Mouse (Mus musculus) retina, postnatal 7 days (tissue): ENCODE measurements around the gene 1700011L22Rik.

Experiments
- DNase-seq: peaks from one replicate; pipeline ENCODE4 v3.0.0-alpha.2; 2012; ENCODE audit warnings: low read depth, low spot score

The 1700011L22Rik gene

DNA sequence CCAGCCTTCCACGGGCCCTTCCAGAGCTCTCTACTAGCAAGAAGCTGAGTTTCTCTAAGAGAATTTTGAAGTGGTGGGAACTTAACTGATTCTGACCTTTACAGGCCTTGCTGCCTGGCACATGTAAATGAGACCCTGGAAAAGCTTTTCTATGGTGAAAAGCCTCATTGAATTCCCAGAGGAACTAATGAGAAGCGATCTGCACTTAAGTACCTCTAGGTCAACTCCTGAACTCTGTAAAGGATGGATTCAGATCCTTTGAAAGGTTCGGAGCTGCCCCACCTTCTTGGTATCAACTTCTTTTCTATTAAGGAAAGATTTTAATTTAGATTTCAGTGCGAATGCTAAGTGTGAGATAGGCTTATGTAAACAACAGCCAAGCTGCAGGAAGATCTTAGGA is 72.4 kb downstream of the 1700011L22Rik start:
- DNase-seq, result no peak

DNA sequence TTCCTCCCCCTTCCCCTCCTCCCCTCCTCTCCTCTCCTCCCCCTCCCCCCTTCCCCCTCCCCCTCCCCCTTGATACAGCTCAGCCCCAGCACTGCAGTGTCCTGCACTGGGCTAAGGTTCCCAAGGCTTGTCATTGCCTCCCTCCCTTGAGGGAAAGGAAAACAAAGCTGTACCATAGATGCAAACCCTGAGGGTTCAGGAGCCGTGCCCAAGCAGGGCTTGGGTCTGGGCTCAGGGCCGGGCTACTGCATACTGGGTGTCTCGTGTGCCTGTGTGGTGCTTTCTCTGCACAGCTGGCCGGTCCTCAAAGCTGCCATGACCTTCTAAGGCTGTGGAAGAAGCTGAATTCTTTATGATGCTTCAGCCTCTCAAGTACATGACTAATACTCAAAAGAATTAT is 74.8 kb downstream of the 1700011L22Rik start:
- no peak for DNase-seq

DNA sequence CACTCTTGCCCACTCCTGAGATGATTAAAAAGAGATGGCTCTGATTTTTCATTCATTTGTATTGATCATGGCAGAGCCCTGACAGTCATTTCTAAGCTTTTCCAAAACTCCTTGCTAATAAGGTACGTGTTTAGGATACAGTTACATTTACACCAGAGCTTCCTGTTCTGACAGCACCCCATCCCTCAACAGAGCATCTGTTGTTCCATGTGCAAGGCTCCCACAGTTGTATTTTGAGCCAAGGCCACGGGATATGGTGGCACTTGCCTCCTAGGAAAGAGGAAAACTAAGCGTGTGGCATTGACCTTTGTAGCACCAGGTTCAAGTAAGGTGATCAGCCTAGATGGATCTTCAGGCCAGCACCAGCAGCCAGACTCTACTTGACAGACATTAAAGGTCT is 83.1 kb downstream of the 1700011L22Rik start:
- DNase-seq, result no peak

DNA sequence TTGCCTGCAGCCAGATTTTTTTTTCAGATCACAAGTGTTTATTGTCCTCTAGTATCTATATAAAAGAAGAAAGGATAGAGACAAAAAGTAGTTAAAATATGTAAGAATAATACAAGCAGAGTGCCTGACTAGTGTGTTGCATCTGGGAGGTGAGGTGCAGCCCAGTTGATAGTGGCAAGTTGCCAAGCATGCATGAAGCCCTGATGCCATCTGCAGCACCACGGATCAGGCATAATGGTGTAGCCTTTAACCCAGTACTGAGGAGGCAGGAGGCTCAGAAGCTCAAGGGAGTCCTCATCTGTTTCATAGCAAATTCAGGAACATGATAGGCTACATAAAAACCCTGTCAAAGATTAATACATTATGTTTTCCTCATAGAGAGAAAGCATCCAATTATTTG is 84.0 kb downstream of the 1700011L22Rik start:
- DNase-seq, result no peak

DNA sequence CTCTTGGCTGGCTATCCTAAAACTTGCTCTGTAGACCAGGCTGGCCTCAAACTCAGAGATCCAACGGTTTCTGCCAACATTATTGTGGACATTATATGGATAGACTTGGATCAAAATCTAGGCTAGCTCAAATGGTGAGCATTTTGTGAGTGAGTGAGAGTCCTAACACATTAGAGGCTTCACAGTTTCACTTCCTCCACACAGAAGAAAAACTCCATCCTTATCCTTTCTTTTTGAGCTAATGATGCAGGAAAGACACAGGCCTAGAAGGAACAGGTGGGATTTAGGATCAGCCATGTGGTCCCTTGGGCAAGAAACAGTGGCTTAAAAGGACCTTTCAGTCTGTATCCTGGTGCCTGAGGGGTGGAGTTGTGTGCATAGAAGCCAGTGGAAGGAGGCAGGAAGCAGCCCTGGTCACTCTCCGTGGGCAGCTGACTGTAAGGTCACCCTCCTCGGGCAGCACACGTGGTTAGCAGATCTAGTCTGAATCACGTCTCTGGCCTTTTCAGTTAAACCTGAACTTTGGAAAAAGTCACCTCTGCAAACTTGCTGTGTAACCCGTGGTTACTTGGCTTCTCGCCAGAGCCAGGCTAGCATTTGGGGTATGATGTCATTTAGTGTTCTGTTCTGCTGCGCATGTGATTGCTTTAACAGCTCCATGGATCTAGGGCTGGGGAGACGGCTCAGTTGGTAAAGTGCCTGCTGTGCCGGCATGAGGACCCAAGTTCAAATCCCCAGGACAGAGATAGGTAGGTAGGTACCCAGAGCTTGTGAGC is 85.6 kb downstream of the 1700011L22Rik start:
- no peak for DNase-seq

DNA sequence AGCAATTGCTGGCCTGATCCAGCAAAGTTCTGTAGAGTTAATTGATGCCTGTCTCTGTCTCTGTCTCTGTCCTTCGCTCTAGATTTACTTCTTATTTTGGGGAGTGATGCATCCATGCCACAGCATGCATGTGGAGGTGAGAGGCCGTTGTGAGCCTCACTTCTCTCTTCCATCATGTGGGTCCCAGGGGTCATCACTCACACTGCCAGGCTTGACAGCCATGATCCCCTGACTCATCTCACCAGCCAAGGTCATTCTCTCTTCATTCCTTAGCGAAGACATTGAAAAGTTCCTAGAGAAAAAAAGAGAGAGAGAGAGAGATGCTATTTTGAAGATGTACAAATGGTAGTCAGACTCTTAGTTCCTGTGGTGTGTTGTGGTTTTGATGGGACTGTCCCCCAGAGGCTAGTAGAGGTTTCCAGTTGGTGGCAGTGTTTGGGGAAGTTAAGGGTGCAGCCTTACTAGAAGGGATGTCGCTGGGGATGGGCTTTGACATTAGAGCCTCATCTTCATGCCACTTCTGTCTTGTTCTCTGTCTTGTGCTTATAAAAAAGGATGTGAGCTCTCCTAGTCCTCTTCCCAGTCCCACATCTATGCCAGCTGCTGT is 87.1 kb downstream of the 1700011L22Rik start:
- no peak for DNase-seq
